Mouse (Mus musculus) kidney, embryonic 14.5 days (tissue): ENCODE results near the gene Fthl17c. TPM values are rescaled to one million over a fixed set of nuclear protein-coding genes. Genes with fewer than 3 reads are reported as not detected.
A peak's percentile ranks its signal among the peaks of the same experiment; 100 is the strongest.
"Not testable (repeated sequence)": the region's sequence is repeated elsewhere in the genome, so short reads cannot be mapped to it uniquely, and the experiment has no call there.

Experiments
- ATAC-seq: fragments of 200-750 bp; cut with Nextera tagmentation; 2 replicates; pipeline ENCODE4 v1.8.0; 2017; ENCODE audit warnings: moderate number of reproducible peaks, mild to moderate bottlenecking, moderate TSS enrichment, moderate library complexity; ENCODE audit not compliant: low FRiP score, low TSS enrichment
- H3K27ac ChIP-seq: fragments of 300-500 bp; sonication (generic); 2 replicates; pipeline ENCODE4 v1.5.1; 2014; ENCODE audit warnings: low read depth, mild to moderate bottlenecking, low read length, moderate library complexity, mixed read lengths
- H3K27me3 ChIP-seq: fragments of 300-500 bp; sonication (generic); 2 replicates; pipeline ENCODE4 v1.6.1; 2014; ENCODE audit warnings: mild to moderate bottlenecking, low read length; ENCODE audit not compliant: control insufficient read depth, insufficient read depth
- H3K36me3 ChIP-seq: fragments of 300-500 bp; sonication (generic); 2 replicates; pipeline ENCODE4 v1.6.1; 2014; ENCODE audit warnings: low read length, mixed read lengths; ENCODE audit not compliant: control insufficient read depth, insufficient read depth
- H3K4me1 ChIP-seq: fragments of 300-500 bp; sonication (generic); 2 replicates; pipeline ENCODE4 v1.6.1; 2014; ENCODE audit warnings: low read length, mixed read lengths; ENCODE audit not compliant: control insufficient read depth, insufficient read depth
- H3K4me2 ChIP-seq: fragments of 300-500 bp; sonication (generic); replicated peaks from 2 replicates; pipeline ENCODE4 v1.6.1; 2014; ENCODE audit warnings: low read depth, mild to moderate bottlenecking, low read length
- H3K4me3 ChIP-seq: fragments of 300-500 bp; sonication (generic); 2 replicates; pipeline ENCODE4 v1.5.1; 2014; ENCODE audit warnings: mild to moderate bottlenecking, low read length
- H3K9ac ChIP-seq: fragments of 300-500 bp; sonication (generic); 2 replicates; pipeline ENCODE4 v1.6.1; 2014; ENCODE audit warnings: low read depth, mild to moderate bottlenecking, low read length, moderate library complexity
- H3K9me3 ChIP-seq: fragments of 300-500 bp; sonication (generic); 2 replicates; pipeline ENCODE4 v1.6.1; 2016; ENCODE audit warnings: low read length; ENCODE audit not compliant: control insufficient read depth
- WGBS: fragments of 180-500 bp; shearing (Covaris S2); extraction: QIAGEN DNeasy Blood & Tissue Kit; methylation state at CpG from one replicate; pipeline ENCODE4 v1.1.7; 2014; 5-methylcytosine and 5-hydroxymethylcytosine counted together
- polyA plus RNA-seq: library from polyadenylated mRNA; unstranded; fragments of >200 nt; fragmentation: Nextera tagmentation; extraction: Ambion mirVana; gene quantifications from 2 replicates; pipeline ENCODE4 v1.2.1, GENCODE M21; 2014

Gene Fthl17c
- polyA plus RNA-seq: not detected in 2 replicates

DNA sequence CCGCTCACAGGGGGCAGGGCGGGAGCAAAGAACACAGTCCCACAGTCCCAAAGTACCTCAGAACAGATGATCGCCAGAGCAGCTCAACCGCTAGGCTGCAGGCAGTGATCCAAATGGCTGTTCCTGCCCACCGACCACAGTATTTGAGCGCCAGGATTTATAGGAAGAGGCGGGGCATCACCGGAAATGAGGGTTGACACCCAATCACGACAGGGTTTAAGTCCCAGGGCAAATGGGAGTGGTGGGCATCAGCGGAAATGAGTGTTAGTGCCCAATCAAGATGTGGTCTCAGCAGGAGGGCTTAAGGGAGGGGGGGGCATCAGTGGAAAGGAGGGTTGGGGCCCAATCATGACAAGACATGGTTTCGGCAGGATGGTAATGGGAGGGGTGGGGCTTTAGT, at the start of gene Fthl17c:
Gene Fthl17c, minus strand, starts transcription at position 101 of the 400 bp plus-strand sequence.
- not testable (repeated sequence) for H3K36me3 ChIP-seq, H3K4me2 ChIP-seq, H3K27me3 ChIP-seq, H3K4me3 ChIP-seq, ATAC-seq, H3K9me3 ChIP-seq, H3K27ac ChIP-seq, H3K9ac ChIP-seq, H3K4me1 ChIP-seq
- no CpG with 5 or more reads among the region's 11 CpGs for WGBS

DNA sequence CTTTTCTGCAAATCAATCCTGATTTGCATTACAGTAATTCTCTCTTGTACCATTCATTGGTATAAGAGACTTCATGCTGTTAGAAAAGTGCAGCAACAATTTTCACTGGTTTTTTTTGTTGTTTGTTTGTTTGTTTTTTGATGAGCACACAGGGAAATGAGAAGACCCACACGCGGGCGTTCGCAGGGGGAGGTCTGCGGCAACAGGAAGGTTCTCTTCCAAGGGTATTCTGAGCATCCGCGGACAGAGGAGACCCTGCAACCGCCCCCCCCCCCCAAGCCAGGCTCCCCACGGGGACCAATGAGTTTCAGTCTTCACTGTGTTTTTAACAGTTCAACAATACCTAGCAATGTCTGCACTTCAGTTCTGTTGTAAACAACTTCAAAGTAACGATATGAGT, 43.1 kb upstream of the Fthl17c start:
- Histone ChIP-seq H3K27me3 (no peaks in the 10 kb centered on the region), H3K4me1 (no peaks in the 10 kb centered on the region), H3K36me3 (no peaks in the 10 kb centered on the region), H3K9ac (no peak overlapping the region), H3K27ac (no peak overlapping the region), H3K9me3 (no peaks in the 10 kb centered on the region), H3K4me3 (no peak overlapping the region), H3K4me2 (no peak overlapping the region)
- 56% methylated on average over 10 of the region's 10 CpGs for WGBS
- no peak for ATAC-seq

DNA sequence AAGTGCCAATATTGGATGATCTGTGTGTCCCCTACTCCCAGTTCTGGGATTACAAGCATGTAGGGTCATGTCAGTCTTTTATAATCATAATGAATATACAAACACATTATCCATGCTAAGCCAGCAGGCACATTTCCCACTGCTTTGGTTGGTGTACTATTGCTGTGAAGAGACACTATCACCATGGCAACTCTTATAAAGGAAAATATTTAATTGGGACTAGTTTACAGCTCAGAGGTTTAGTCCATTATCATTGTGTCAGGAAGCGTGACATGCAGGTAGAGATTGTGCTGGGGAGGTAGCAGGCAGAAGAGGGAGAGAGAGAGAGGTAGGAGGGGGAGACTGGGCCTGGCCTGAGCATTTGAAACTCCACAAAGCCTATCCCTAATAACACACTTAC, 39.7 kb upstream of the Fthl17c start:
- Histone ChIP-seq H3K4me3 (no peak overlapping the region), H3K4me1 (no peaks in the 10 kb centered on the region), H3K36me3 (no peaks in the 10 kb centered on the region), H3K4me2 (no peak overlapping the region), H3K9me3 (no peaks in the 10 kb centered on the region), H3K9ac (no peak overlapping the region), H3K27me3 (no peaks in the 10 kb centered on the region), H3K27ac (no peak overlapping the region)
- ATAC-seq: no peak
- WGBS: 72% methylated on average over 1 of the region's 1 CpGs

DNA sequence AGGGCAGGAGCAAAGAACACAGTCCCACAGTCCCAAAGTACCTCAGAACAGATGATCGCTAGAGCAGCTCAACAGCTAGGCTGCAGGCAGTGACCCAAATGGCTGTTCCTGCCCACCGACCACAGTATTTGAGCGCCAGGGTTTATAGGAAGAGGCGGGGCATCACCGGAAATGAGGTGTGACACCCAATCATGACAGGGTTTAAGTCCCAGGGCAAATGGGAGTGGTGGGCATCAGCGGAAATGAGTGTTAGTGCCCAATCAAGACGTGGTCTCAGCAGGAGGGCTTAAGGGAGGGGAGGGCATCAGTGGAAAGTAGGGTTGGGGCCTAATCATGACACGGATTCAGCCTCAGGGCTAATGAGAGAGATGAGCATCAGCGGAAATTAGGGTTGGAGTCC, 10.3 kb upstream of the Fthl17c start, which contains the start of gene Fthl17d:
Gene Fthl17d, minus strand, starts transcription at position 101 of the 400 bp plus-strand sequence.
- H3K27me3 ChIP-seq, H3K4me1 ChIP-seq, H3K4me3 ChIP-seq, H3K36me3 ChIP-seq, H3K27ac ChIP-seq, ATAC-seq, H3K4me2 ChIP-seq, H3K9ac ChIP-seq, H3K9me3 ChIP-seq: not testable (repeated sequence)
- WGBS: no CpG with 5 or more reads among the region's 9 CpGs

DNA sequence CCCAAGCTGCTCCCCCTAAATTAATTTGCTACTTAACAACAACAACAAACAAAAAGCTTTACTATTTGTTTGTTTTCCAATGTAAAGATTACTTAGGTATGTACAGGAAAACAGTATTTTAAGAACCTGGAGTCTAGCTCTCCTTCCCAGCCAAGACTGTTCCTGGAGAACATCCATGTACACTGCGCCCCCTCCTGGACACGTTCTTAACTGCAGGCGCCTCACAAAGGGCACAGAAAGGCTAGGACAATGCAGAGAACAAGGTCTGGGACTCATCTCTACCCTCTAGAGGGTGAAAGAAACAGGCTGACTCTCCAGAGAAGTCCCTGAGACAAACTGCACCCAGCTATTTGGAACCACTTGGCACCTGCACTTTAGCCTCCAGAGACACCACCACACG, 11.7 kb downstream of the Fthl17c start:
- 46% methylated on average over 4 of the region's 4 CpGs for WGBS
- H3K9me3 ChIP-seq, H3K4me3 ChIP-seq, H3K4me2 ChIP-seq, H3K27ac ChIP-seq, H3K9ac ChIP-seq, H3K4me1 ChIP-seq, ATAC-seq, H3K36me3 ChIP-seq, H3K27me3 ChIP-seq: not testable (repeated sequence)

DNA sequence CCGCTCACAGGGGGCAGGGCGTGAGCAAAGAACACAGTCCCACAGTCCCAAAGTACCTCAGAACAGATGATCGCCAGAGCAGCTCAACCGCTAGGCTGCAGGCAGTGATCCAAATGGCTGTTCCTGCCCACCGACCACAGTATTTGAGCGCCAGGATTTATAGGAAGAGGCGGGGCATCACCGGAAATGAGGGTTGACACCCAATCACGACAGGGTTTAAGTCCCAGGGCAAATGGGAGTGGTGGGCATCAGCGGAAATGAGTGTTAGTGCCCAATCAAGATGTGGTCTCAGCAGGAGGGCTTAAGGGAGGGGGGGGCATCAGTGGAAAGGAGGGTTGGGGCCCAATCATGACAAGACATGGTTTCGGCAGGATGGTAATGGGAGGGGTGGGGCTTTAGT, 13.5 kb downstream of the Fthl17c start, which contains the start of gene Fthl17b:
Gene Fthl17b, minus strand, starts transcription at position 101 of the 400 bp plus-strand sequence.
- not testable (repeated sequence) for H3K4me3 ChIP-seq, H3K4me2 ChIP-seq, H3K27me3 ChIP-seq, H3K36me3 ChIP-seq, H3K9me3 ChIP-seq, H3K4me1 ChIP-seq, ATAC-seq, H3K27ac ChIP-seq, H3K9ac ChIP-seq
- WGBS: 100% methylated on average over 3 of the region's 11 CpGs

DNA sequence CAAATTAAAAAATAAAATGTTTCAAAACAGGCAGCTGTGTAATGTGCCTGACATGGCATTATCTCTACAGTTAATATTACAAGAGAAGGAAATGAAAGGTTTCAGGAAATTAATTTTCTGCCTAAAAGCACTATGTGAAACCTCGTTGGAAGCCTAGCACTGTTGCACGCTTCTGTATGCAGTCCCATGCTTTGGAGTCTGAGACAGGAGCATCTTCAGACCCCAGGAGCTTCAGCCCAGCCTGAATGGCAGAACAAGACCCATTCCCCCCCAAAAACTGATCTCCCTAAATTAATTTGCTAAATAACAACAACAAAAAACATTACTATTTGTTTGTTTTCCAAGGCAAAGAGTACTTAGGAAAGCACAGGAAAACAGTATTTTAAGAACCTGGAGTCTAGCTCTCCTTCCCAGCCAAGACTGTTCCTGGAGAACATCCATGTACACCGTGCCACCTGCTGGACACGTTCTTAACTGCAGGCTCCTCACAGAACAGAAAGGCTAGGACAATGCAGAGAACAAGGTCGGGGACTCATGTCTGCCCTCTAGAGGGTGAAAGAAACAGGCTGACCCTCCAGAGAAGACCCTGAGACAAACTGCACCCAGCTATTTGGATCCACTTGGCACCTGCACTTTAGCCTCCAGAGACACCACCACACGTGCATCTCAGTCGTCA, 28.1 kb downstream of the Fthl17c start:
- H3K9me3 ChIP-seq, H3K4me1 ChIP-seq, H3K27ac ChIP-seq, H3K4me3 ChIP-seq, H3K9ac ChIP-seq, H3K36me3 ChIP-seq, H3K27me3 ChIP-seq, H3K4me2 ChIP-seq: not testable (repeated sequence)
- WGBS: 24% methylated on average over 7 of the region's 7 CpGs
- peak; percentile 89; the same call in 1 of the 2 replicates for ATAC-seq

DNA sequence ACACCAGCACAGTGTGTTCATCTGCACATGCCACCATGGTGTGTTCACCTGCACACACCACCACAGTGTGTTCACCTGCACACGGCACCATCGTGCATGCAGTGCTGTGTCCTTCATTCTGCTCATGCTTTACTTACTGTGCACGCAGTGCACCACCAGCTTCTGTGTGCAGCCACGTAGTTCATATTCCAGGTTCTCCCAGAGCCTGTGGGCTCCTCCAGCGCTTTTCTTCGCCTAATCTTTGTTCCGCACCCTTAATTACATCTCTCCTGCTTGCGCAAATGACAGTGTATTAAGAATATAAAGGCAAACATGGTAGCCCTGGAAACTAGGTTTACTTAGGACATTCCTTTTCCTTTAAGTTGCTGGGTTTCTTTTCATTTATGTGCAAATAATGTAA, 32.3 kb downstream of the Fthl17c start:
- 84% methylated on average over 8 of the region's 8 CpGs for WGBS
- no peaks in the 10 kb centered on the region for H3K36me3 ChIP-seq
- H3K9ac ChIP-seq: no peak overlapping the region
- no peak overlapping the region for H3K27ac ChIP-seq
- no peak overlapping the region for H3K4me2 ChIP-seq
- H3K9me3 ChIP-seq: no peaks in the 10 kb centered on the region
- H3K27me3 ChIP-seq: no peaks in the 10 kb centered on the region
- no peak overlapping the region for H3K4me3 ChIP-seq
- no peaks in the 10 kb centered on the region for H3K4me1 ChIP-seq
- no peak for ATAC-seq

DNA sequence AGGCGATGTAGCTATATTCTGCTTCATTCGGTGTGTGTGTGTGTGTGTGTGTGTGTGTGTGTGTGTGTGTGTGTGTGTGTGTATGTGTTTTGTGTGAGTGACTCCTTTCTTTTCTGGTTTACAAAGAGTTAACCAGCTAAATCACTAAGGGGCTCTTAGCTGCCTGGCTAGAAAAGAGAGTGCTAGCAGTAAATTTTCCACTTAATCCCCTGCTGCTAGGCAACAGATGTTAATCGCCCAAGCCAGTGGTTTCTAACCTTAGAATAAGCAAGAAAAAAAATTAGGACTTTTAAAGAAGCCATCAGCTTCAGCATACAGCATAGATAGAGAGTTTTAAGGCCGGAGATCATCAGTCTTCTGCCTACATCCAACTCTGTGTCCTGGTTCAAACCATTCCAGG, 49.1 kb downstream of the Fthl17c start:
- no peaks in the 10 kb centered on the region for H3K36me3 ChIP-seq
- no peak overlapping the region for H3K4me2 ChIP-seq
- no peaks in the 10 kb centered on the region for H3K27me3 ChIP-seq
- no peak overlapping the region for H3K9ac ChIP-seq
- H3K27ac ChIP-seq: no peak overlapping the region
- H3K4me1 ChIP-seq: no peaks in the 10 kb centered on the region
- ATAC-seq: no peak
- H3K4me3 ChIP-seq: no peak overlapping the region
- H3K9me3 ChIP-seq: no peaks in the 10 kb centered on the region
- 37% methylated on average over 4 of the region's 4 CpGs for WGBS
